Mouse (Mus musculus) heart, embryonic 14.5 days (tissue): Measurements from ENCODE around the gene Pard6a. TPM values are rescaled to one million over a fixed set of nuclear protein-coding genes. Genes with fewer than 3 reads are reported as not detected.
A peak's percentile ranks its signal among the peaks of the same experiment; 100 is the strongest.

Source experiments
- ATAC-seq: fragments of 200-750 bp; cut with Nextera tagmentation; 2 replicates; pipeline ENCODE4 v1.8.0; 2017; ENCODE audit warnings: low read depth, moderate TSS enrichment; ENCODE audit not compliant: insufficient number of reproducible peaks, insufficient read depth, low FRiP score
- H3K27ac ChIP-seq, 2 experiments: fragments of 200-500 bp in 1 of 2; fragments of 300-500 bp in 1 of 2; sonication (generic) in 1 of 2; replicated peaks in 1 of 2; 2 replicates each; pipeline ENCODE4 v1.5.1; 2012 to 2014; ENCODE audit warnings: low read depth in 2 of 2, low read length in 2 of 2, control low read depth in 1 of 2, mild to moderate bottlenecking in 1 of 2, mixed read lengths in 1 of 2; ENCODE audit not compliant: control insufficient read depth in 1 of 2, insufficient read depth in 1 of 2
- H3K27me3 ChIP-seq: fragments of 300-500 bp; sonication (generic); 2 replicates; pipeline ENCODE4 v1.6.1; 2014; ENCODE audit warnings: mild to moderate bottlenecking, low read length, control low read depth; ENCODE audit not compliant: control insufficient read depth, insufficient read depth
- H3K36me3 ChIP-seq: fragments of 300-500 bp; sonication (generic); 2 replicates; pipeline ENCODE4 v1.6.1; 2014; ENCODE audit warnings: mild to moderate bottlenecking, control low read depth, low read length, mixed read lengths; ENCODE audit not compliant: control insufficient read depth, insufficient read depth
- H3K4me1 ChIP-seq, 2 experiments: fragments of 200-500 bp in 1 of 2; fragments of 300-500 bp in 1 of 2; sonication (generic) in 1 of 2; 2 replicates each; pipeline ENCODE4 v1.6.1; 2012 to 2014; ENCODE audit warnings: low read length in 2 of 2, control low read depth in 1 of 2, mixed read lengths in 1 of 2; ENCODE audit not compliant: control insufficient read depth in 2 of 2, insufficient read depth in 2 of 2
- H3K4me2 ChIP-seq: fragments of 300-500 bp; sonication (generic); 2 replicates; pipeline ENCODE4 v1.6.1; 2014; ENCODE audit warnings: mild to moderate bottlenecking, low read length
- H3K4me3 ChIP-seq, 2 experiments: fragments of 200-500 bp in 1 of 2; fragments of 300-500 bp in 1 of 2; sonication (generic) in 1 of 2; 2 replicates each; pipeline ENCODE4 v1.5.1; 2012 to 2014; ENCODE audit warnings: low read length in 2 of 2, mild to moderate bottlenecking in 2 of 2, control low read depth in 1 of 2, low read depth in 1 of 2, moderate library complexity in 1 of 2; ENCODE audit not compliant: control insufficient read depth in 1 of 2, insufficient read depth in 1 of 2
- H3K9ac ChIP-seq: fragments of 300-500 bp; sonication (generic); 2 replicates; pipeline ENCODE4 v1.6.1; 2014; ENCODE audit warnings: mild to moderate bottlenecking, low read length
- H3K9me3 ChIP-seq: fragments of 300-500 bp; sonication (generic); 2 replicates; pipeline ENCODE4 v1.6.1; 2016; ENCODE audit warnings: low read length, control low read depth; ENCODE audit not compliant: control insufficient read depth
- WGBS: fragments of 180-500 bp; shearing (Covaris S2); extraction: QIAGEN DNeasy Blood & Tissue Kit; methylation state at CpG from one replicate; pipeline ENCODE4 v1.1.7; 2014; 5-methylcytosine and 5-hydroxymethylcytosine counted together
- polyA plus RNA-seq: library from polyadenylated mRNA; unstranded; fragments of >200 nt; fragmentation: Nextera tagmentation; extraction: Ambion mirVana; gene quantifications from 2 replicates; pipeline ENCODE4 v1.2.1, GENCODE M21; 2014

Gene Pard6a
- polyA plus RNA-seq, 1 experiment from 2014 or later, result 17.3 TPM

DNA sequence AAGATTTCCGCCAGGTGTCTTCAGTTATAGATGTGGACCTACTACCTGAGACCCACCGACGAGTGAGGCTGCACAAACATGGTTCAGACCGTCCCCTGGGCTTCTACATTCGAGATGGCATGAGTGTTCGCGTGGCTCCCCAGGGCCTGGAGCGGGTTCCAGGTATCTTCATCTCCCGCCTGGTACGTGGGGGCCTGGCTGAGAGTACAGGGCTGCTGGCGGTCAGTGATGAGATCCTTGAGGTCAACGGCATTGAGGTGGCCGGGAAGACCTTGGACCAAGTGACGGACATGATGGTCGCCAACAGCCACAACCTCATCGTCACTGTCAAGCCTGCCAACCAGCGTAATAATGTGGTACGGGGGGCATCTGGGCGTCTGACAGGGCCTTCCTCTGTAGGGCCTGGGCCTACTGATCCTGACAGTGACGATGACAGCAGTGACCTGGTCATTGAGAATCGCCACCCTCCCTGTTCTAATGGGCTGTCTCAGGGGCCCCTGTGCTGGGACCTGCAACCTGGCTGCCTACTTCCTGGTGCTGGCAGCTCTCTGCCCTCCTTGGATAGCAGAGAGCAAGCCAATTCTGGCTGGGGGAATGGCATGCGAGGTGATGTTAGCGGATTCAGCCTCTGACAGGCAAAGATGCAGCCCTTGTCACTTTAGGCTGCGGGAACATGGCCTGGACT is 1.9 kb downstream of the Pard6a start:
- H3K36me3 ChIP-seq, result peaks cover 33% of the 10 kb centered on the region
- no peak overlapping the region for H3K27ac ChIP-seq
- WGBS, result 92% methylated on average over 24 of the region's 24 CpGs
- no peaks in the 10 kb centered on the region for H3K27me3 ChIP-seq
- no peak overlapping the region for H3K4me2 ChIP-seq
- H3K4me1 ChIP-seq, result peaks cover 9 to 22% of the 10 kb centered on the region in 2 experiments; a peak in 3 of 4 replicates
- H3K4me3 ChIP-seq, result no peak overlapping the region
- ATAC-seq, result no peak
- H3K9me3 ChIP-seq, result no peaks in the 10 kb centered on the region
- H3K9ac ChIP-seq, result no peak overlapping the region

DNA sequence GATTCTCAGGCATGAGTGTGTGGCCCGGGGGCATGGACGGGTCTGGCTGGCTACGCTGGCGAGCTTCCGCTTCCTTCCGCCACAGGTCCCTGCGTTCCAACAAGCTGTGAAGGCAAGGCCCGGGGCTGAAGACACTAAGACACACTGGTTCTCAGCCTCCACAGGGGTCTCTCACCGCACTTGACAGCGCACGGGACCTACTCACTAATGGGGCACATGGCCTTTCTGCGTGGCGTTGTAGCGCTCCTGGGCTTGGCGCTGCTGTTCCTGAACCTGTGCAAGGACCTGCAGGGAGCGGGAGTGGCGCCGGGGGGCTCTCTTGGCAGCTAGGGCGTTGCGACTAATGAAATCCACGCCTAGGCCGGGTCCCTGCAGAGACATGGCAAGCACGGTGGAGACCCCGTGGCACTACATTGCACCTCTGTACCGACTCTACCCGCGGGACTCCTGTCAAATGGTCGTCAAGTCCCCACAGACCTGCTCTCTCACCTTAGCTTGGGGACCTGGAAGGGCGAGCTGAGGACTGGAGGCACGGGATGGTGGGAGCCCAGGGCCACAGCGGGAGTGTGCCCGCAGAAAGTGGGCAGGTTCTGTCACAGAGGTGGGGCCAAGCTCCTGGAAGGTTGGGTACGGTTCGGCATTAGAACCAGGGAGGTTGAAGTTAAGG is 3.3 kb downstream of the Pard6a start:
- no peak for ATAC-seq
- Histone ChIP-seq H3K4me2 (no peak overlapping the region), H3K4me3 (no peak overlapping the region), H3K9ac (no peak overlapping the region), H3K9me3 (no peaks in the 10 kb centered on the region), H3K4me1 (peaks cover 11 to 22% of the 10 kb centered on the region in 2 experiments; a peak in 3 of 4 replicates), H3K27me3 (no peaks in the 10 kb centered on the region), H3K27ac (no peak overlapping the region), H3K36me3 (peaks cover 21% of the 10 kb centered on the region)
- WGBS, result 93% methylated on average over 34 of the region's 34 CpGs

- no peak for ATAC-seq
- no peak overlapping the region for H3K4me2 ChIP-seq
- no peak overlapping the region for H3K27ac ChIP-seq
- no peaks in the 10 kb centered on the region for H3K27me3 ChIP-seq
- peaks cover 16% of the 10 kb centered on the region for H3K36me3 ChIP-seq
- 92% methylated on average over 6 of the region's 6 CpGs for WGBS
- no peaks in the 10 kb centered on the region for H3K9me3 ChIP-seq
- no peak overlapping the region for H3K4me3 ChIP-seq
- no peak overlapping the region for H3K9ac ChIP-seq
- H3K4me1 ChIP-seq, result peaks cover 11 to 22% of the 10 kb centered on the region in 2 experiments; a peak in 3 of 4 replicates
Observed at GRCm38 (mm10) chr8:105704955-105705354, 4.0 kb downstream of the Pard6a start.

- Histone ChIP-seq H3K4me1 (peaks cover 6 to 17% of the 10 kb centered on the region in 2 experiments; a peak in 3 of 4 replicates), H3K9me3 (no peaks in the 10 kb centered on the region), H3K36me3 (peaks cover 16% of the 10 kb centered on the region), H3K4me2 (no peak overlapping the region), H3K4me3 (no peak overlapping the region), H3K27ac (no peak overlapping the region), H3K9ac (no peak overlapping the region), H3K27me3 (no peaks in the 10 kb centered on the region)
- ATAC-seq, result no peak
- WGBS, result 87% methylated on average over 12 of the region's 12 CpGs
Observed at GRCm38 (mm10) chr8:105706426-105706825, 5.5 kb downstream of the Pard6a start.

GRCm38 (mm10) chr8:105707498-105708403 is 6.8 kb downstream of the Pard6a start, which contains the start of the genes 4933405L10Rik and Enkd1:
4933405L10Rik (plus strand) TSS chr8:105707655.
Enkd1 (minus strand) TSS chr8:105708210.
- H3K27ac ChIP-seq, result no peak within 1 kb of the TSS
- H3K9me3 ChIP-seq, result no peaks in the 10 kb centered on the region
- 1% methylated on average over 55 of the region's 55 CpGs for WGBS
- peak within 1 kb of the TSS; percentile 87 for H3K4me2 ChIP-seq
- peak; percentile 51 for ATAC-seq
- H3K4me1 ChIP-seq, result peaks cover 2 to 8% of the 10 kb centered on the region in 2 experiments; a peak in 1 of 4 replicates
- peak within 1 kb of the TSS; percentile 75 for H3K9ac ChIP-seq
- H3K36me3 ChIP-seq, result peaks cover 14% of the 10 kb centered on the region
- peak within 1 kb of the TSS; percentile 68 to 71 for H3K4me3 ChIP-seq
- no peaks in the 10 kb centered on the region for H3K27me3 ChIP-seq

- Histone ChIP-seq H3K27me3 (no peaks in the 10 kb centered on the region), H3K4me3 (no peak overlapping the region), H3K36me3 (peaks cover 4% of the 10 kb centered on the region; the same call in 1 of the 2 replicates), H3K4me1 (peaks cover 2 to 8% of the 10 kb centered on the region in 2 experiments; a peak in 1 of 4 replicates), H3K9ac (no peak overlapping the region), H3K27ac (no peak overlapping the region), H3K4me2 (no peak overlapping the region), H3K9me3 (no peaks in the 10 kb centered on the region)
- ATAC-seq, result no peak
- 85% methylated on average over 8 of the region's 8 CpGs for WGBS
Observed at GRCm38 (mm10) chr8:105708675-105709074, 7.7 kb downstream of the Pard6a start.

- Histone ChIP-seq H3K27ac (no peak overlapping the region), H3K4me3 (no peak overlapping the region), H3K27me3 (no peaks in the 10 kb centered on the region), H3K4me2 (no peak overlapping the region), H3K36me3 (no peaks in the 10 kb centered on the region), H3K9me3 (no peaks in the 10 kb centered on the region), H3K9ac (no peak overlapping the region), H3K4me1 (peaks cover 2 to 8% of the 10 kb centered on the region in 2 experiments; a peak in 1 of 4 replicates)
- WGBS, result 71% methylated on average over 14 of the region's 14 CpGs
- ATAC-seq, result no peak
Observed at GRCm38 (mm10) chr8:105709317-105709716, 8.4 kb downstream of the Pard6a start.
